Mouse (Mus musculus): ENCODE data around the gene Ap2a2. TPM values are rescaled to one million over a fixed set of nuclear protein-coding genes. Genes with fewer than 3 reads are reported as not detected.
"Not testable (repeated sequence)": the region's sequence is repeated elsewhere in the genome, so short reads cannot be mapped to it uniquely, and the experiment has no call there.

Gene Ap2a2
- polyA plus RNA-seq, 1 experiment from 2014 or later, result 30.8 TPM

DNA sequence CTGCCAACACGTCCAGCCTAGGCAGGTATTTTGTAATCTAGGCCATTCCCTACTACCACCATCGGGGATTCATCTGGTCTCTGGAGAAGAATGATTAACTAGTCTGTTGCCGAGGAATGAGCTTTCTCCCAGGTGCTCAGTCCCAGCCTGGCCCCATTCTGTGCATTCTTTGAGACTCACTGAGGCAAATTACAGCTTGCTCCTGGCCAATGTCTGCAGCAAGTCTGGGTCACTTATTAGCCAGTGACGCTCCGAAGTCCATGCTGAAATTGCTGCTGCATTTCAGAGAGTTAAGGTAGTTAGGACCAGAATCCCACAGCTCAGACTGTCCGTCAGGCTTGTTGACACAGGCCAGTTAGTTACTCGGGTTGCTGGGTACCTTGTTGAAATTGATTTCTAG, 19.4 kb downstream of the Ap2a2 start:
- H3K27me3 ChIP-seq (ENCODE audit: control insufficient read depth, insufficient read depth, low read length), result no peaks in the 10 kb centered on the region
- no peaks in the 10 kb centered on the region for H3K36me3 ChIP-seq (ENCODE audit: control insufficient read depth, insufficient read depth, low read length)
- no peak for DNase-seq (ENCODE audit: low spot score)
- no peaks in the 10 kb centered on the region for H3K9me3 ChIP-seq (ENCODE audit: control insufficient read depth, low read length)
- no peak overlapping the region for H3K4me3 ChIP-seq (ENCODE audit: low read depth, low read length)
- WGBS, result 57% methylated on average over 7 of the region's 7 CpGs
- no peak for ATAC-seq (ENCODE audit: low FRiP score, low TSS enrichment)
- no peak overlapping the region for H3K27ac ChIP-seq (replicated peaks)
- no peak overlapping the region for H3K9ac ChIP-seq (ENCODE audit: low read length)
- no peaks in the 10 kb centered on the region for H3K4me1 ChIP-seq (replicated peaks; ENCODE audit: control insufficient read depth, insufficient read depth)
- no peak for TF ChIP-seq CTCF (IDR thresholded peaks at IDR 0.05; ENCODE audit: low read depth)
- no peak for TF ChIP-seq EP300 (optimal IDR thresholded peaks at IDR 0.05)
- no peak overlapping the region for H3K4me2 ChIP-seq (replicated peaks; ENCODE audit: low read depth)

DNA sequence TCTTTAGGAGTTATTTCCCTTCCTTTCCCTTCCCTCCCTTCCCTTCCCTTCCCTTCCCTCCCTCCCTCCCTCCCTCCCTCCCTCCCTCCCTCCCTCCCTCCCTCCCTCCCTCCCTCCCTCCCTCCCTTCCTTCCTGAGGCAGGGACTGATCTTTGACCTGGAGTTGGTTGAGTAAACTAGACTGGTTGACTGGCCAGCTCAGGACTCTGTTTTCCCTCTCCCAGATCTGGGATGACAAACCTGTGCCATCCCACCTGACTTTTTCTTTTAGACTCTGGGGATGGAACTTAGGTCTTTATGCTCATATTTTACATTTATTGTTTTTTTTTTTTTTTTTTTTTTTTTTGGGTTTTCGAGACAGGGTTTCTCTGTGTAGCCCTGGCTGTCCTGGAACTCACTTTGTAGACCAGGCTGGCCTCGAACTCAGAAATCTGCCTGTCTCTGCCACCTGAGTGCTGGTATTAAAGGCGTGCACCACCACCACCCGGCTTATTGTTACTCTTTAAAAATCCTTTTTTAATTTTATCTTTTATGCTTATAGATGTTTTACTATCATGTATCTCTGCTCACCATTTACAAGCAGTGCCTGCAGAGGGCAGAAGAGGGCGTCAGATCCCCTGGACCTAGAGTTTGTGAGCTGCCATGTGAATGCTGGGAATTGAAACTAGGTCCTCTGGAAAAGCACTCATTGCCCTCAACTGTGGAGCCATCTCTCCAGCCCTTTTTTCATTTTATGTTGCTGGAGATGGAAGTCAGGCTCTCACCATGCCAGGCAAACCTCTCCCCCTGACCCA, 22.3 kb downstream of the Ap2a2 start:
- ATAC-seq (ENCODE audit: low FRiP score, low TSS enrichment), result no peak

DNA sequence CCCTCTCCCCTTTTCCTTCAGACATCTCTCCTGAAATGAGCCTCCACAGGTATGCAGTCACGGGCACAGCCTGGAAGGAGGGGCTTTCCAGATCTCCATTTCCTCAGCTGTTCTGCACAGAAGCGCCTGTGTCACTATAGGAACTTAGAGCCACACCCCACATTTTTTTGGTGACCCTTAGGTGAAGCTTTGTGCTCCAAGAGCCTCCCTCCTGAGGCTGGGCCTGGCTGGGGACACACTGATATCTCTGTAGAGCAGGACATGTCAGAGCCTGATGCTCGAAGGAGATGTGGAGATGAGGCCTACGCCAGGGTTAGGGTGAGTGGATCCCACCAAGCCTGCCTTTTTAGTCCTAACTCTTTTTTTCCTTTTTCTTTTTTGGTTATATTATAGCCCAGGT, 23.3 kb downstream of the Ap2a2 start:
- 0 out of 2 replicates have a peak, but pooled peaks have one; percentile 36 for ATAC-seq (ENCODE audit: low FRiP score, low TSS enrichment)
- Histone ChIP-seq H3K4me1 (replicated peaks; ENCODE audit: control insufficient read depth, insufficient read depth) (no peaks in the 10 kb centered on the region), H3K4me2 (replicated peaks; ENCODE audit: low read depth) (no peak overlapping the region), H3K9ac (ENCODE audit: low read length) (no peak overlapping the region), H3K4me3 (ENCODE audit: low read depth, low read length) (no peak overlapping the region), H3K36me3 (ENCODE audit: control insufficient read depth, insufficient read depth, low read length) (peaks cover 5% of the 10 kb centered on the region; the same call in 1 of the 2 replicates), H3K27ac (replicated peaks) (no peak overlapping the region; the same call in 1 of the 2 replicates), H3K27me3 (ENCODE audit: control insufficient read depth, insufficient read depth, low read length) (no peaks in the 10 kb centered on the region), H3K9me3 (ENCODE audit: control insufficient read depth, low read length) (no peaks in the 10 kb centered on the region)
- TF ChIP-seq CTCF (IDR thresholded peaks at IDR 0.05; ENCODE audit: low read depth) (no peak), EP300 (optimal IDR thresholded peaks at IDR 0.05) (no peak)
- no peak for DNase-seq (ENCODE audit: low spot score)
- 63% methylated on average over 4 of the region's 4 CpGs for WGBS

More for the DNA sequence above, 22.3 kb downstream of the Ap2a2 start:
- Histone ChIP-seq H3K27me3 (ENCODE audit: control insufficient read depth, insufficient read depth, low read length) (no peaks in the 10 kb centered on the region), H3K36me3 (ENCODE audit: control insufficient read depth, insufficient read depth, low read length) (no peaks in the 10 kb centered on the region), H3K4me2 (replicated peaks; ENCODE audit: low read depth) (no peak overlapping the region), H3K4me1 (replicated peaks; ENCODE audit: control insufficient read depth, insufficient read depth) (no peaks in the 10 kb centered on the region), H3K4me3 (ENCODE audit: low read depth, low read length) (no peak overlapping the region), H3K9me3 (ENCODE audit: control insufficient read depth, low read length) (no peaks in the 10 kb centered on the region), H3K27ac (replicated peaks) (no peak overlapping the region), H3K9ac (ENCODE audit: low read length) (no peak overlapping the region)
- WGBS, result 88% methylated on average over 4 of the region's 5 CpGs
- no peak for DNase-seq (ENCODE audit: low spot score)
- TF ChIP-seq CTCF (IDR thresholded peaks at IDR 0.05; ENCODE audit: low read depth) (peak; percentile 38; the same call in 1 of the 2 replicates), EP300 (optimal IDR thresholded peaks at IDR 0.05) (no peak)

DNA sequence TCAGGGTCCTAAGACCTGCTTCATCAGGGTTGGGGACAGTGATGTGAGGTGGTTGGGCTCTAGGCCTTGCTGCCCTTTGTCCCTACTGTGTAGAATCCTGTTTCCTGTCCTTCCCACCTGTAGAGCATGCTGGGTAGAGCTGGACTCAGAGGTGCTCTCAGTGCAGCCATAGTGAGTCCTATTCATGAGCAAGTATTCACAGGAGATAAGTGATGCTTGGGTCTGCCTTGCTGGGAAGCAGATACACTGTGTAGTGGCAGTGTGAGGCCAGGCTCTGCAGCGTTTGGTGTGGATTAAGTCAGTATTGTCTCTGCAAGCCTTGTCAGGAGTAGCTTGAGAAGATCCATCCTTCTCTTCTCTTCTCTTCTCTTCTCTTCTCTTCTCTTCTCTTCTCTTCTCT, 23.9 kb downstream of the Ap2a2 start:
- Histone ChIP-seq H3K27me3 (ENCODE audit: control insufficient read depth, insufficient read depth, low read length) (no peaks in the 10 kb centered on the region), H3K4me2 (replicated peaks; ENCODE audit: low read depth) (no peak overlapping the region), H3K4me3 (ENCODE audit: low read depth, low read length) (no peak overlapping the region), H3K27ac (replicated peaks) (peak overlapping the region; percentile 69), H3K4me1 (replicated peaks; ENCODE audit: control insufficient read depth, insufficient read depth) (no peaks in the 10 kb centered on the region), H3K9ac (ENCODE audit: low read length) (no peak overlapping the region), H3K9me3 (ENCODE audit: control insufficient read depth, low read length) (no peaks in the 10 kb centered on the region), H3K36me3 (ENCODE audit: control insufficient read depth, insufficient read depth, low read length) (peaks cover 10% of the 10 kb centered on the region)
- DNase-seq (ENCODE audit: low spot score), result no peak
- WGBS, result 62% methylated on average over 1 of the region's 1 CpGs
- no peak for TF ChIP-seq CTCF (IDR thresholded peaks at IDR 0.05; ENCODE audit: low read depth)
- TF ChIP-seq EP300 (optimal IDR thresholded peaks at IDR 0.05), result no peak
- ATAC-seq (ENCODE audit: low FRiP score, low TSS enrichment), result no peak

DNA sequence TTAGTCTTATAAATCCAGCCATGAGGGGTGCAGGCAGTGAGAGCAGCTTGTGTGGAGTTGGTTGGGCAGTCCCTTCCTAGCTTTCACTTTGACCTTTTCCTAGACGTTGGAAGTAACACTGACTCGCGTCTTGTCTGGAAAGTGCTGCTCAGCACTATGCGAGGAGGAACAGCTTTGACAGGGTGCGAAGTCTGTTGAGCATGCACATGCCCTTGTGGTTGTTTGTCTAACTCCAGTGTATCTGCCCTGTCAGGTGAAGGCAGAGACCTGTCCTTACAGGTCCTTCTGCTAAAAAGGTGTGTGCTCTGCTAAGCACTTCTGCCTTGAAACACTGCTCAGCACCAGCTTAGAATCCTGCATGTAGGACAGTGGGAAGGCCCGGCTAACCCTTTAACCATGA, 26.9 kb downstream of the Ap2a2 start:
- H3K36me3 ChIP-seq (ENCODE audit: control insufficient read depth, insufficient read depth, low read length), result peaks cover 11% of the 10 kb centered on the region
- no peaks in the 10 kb centered on the region for H3K27me3 ChIP-seq (ENCODE audit: control insufficient read depth, insufficient read depth, low read length)
- no peaks in the 10 kb centered on the region for H3K9me3 ChIP-seq (ENCODE audit: control insufficient read depth, low read length)
- H3K27ac ChIP-seq (replicated peaks), result 0 out of 2 replicates have a peak overlapping the region, but pooled peaks have one; percentile 25
- H3K9ac ChIP-seq (ENCODE audit: low read length), result no peak overlapping the region
- 75% methylated on average over 6 of the region's 6 CpGs for WGBS
- peak; percentile 50; the same call in 1 of the 2 replicates for ATAC-seq (ENCODE audit: low FRiP score, low TSS enrichment)
- H3K4me1 ChIP-seq (replicated peaks; ENCODE audit: control insufficient read depth, insufficient read depth), result no peaks in the 10 kb centered on the region
- no peak for DNase-seq (ENCODE audit: low spot score)
- H3K4me3 ChIP-seq (ENCODE audit: low read depth, low read length), result no peak overlapping the region
- TF ChIP-seq CTCF (IDR thresholded peaks at IDR 0.05; ENCODE audit: low read depth), result no peak
- TF ChIP-seq EP300 (optimal IDR thresholded peaks at IDR 0.05), result no peak
- no peak overlapping the region for H3K4me2 ChIP-seq (replicated peaks; ENCODE audit: low read depth)

DNA sequence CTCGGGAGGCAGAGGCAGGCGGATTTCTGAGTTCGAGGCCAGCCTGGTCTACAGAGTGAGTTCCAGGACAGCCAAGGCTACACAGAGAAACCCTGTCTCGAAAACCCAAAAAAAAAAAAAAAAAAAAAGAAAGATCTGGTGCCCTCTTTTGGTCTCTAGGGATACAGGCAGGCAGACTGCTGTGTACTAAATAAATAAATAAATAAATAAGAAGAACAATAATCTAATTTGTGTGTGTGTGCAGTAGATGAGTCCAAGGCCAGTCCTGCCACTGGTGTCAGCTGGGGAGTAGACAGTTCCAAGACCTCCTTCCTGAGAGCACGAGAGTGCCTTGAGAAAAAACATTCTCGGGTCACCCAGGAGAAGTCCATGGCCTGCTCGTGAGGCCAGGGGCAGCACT, 28.3 kb downstream of the Ap2a2 start:
- not testable (repeated sequence) for H3K9me3 ChIP-seq (ENCODE audit: control insufficient read depth, low read length); H3K4me1 ChIP-seq (replicated peaks; ENCODE audit: control insufficient read depth, insufficient read depth); ATAC-seq (ENCODE audit: low FRiP score, low TSS enrichment); H3K27me3 ChIP-seq (ENCODE audit: control insufficient read depth, insufficient read depth, low read length); DNase-seq (ENCODE audit: low spot score); H3K4me3 ChIP-seq (ENCODE audit: low read depth, low read length); H3K27ac ChIP-seq (replicated peaks); H3K4me2 ChIP-seq (replicated peaks; ENCODE audit: low read depth); H3K9ac ChIP-seq (ENCODE audit: low read length)
- WGBS, result 91% methylated on average over 5 of the region's 7 CpGs
- H3K36me3 ChIP-seq (ENCODE audit: control insufficient read depth, insufficient read depth, low read length), result peaks cover 11% of the 10 kb centered on the region
